Mouse (Mus musculus) liver, adult 2 months (tissue): ENCODE results near the gene Tppp.

Source experiments
- CTCF ChIP-seq: fragments of 200-500 bp; IDR thresholded peaks from 2 replicates; pipeline ENCODE4 v1.5.1; 2011; ENCODE audit warnings: low read depth, low read length, control low read depth
- POLR2A ChIP-seq: fragments of 200-500 bp; IDR thresholded peaks from 2 replicates; pipeline ENCODE4 v1.6.1; 2011; ENCODE audit warnings: low read length, control low read depth; ENCODE audit not compliant: insufficient read depth; ENCODE audit errors: extremely low read depth

GRCm38 (mm10) chr13:74025151-74026081 lies 16.2 kb downstream of the Tppp start:
- TF ChIP-seq CTCF, result no peak
- TF ChIP-seq POLR2A, result no peak
